Mouse (Mus musculus) ES-E14 (cell line): ENCODE results near the gene Spats2.

Source experiments
- HCFC1 ChIP-seq: IDR thresholded peaks from 2 replicates; pipeline ENCODE4 v1.6.1; 2012; ENCODE audit warnings: low read length, inconsistent platforms, borderline replicate concordance; ENCODE audit not compliant: insufficient read depth
- ZC3H11A ChIP-seq: IDR thresholded peaks from 2 replicates; pipeline ENCODE4 v1.6.1; 2012; ENCODE audit warnings: low read depth, mild to moderate bottlenecking, inconsistent platforms, low read length, borderline replicate concordance
- ZNF384 ChIP-seq: IDR thresholded peaks from 2 replicates; pipeline ENCODE4 v1.6.1; 2012; ENCODE audit warnings: low read depth, low read length, inconsistent platforms

DNA sequence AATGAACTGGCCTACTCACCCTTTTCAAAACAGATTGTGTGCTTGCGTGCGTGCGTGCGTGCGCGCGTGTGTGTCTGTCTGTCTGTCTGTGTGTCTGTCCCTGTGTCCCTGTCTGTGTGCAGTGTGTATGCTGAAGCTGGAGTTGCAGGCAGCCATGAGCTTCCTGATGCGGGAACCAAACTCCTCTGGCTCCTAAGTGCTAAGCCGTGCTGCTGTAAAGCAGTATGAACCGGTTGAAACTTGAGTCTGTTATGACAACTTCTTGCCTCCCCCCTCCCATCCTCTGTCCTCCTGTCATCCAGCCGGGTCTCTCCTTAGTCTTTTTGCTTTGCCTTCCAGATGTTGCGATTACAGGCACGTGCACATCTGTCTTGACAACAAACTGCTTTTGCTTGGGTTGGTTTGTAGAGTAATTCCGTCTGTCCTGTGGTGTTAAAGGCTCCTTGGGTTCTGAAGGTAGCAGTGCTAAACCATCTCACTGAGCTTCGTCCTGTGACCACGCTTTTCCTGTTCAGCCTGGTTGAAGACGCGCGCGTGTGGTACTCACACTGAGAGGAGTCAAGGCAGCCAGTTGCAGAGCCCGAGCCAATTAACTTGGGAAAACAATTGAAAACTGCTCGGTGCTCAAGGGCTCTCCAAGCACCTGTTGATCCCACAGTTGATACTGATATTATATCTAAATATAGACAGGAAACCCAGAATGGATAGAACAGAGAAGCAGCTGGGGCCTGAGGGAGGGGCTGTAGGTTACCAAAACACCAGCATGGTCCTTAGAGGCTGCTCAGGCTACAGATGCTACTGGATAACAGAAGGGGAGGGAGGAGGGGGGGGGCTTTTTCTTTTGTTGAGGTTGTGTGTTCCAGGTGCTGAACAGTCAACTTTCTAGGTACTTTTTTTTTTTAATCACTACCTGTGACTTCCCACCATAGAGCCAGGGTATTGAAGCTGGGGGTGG lies 4.5 kb downstream of the Spats2 start:
- TF ChIP-seq HCFC1 (no peak), ZNF384 (no peak), ZC3H11A (no peak)
